Mouse (Mus musculus) cerebellum, adult 9-10 months (tissue): ENCODE data around the gene Ifit1bl2.
"Not testable (repeated sequence)": the region's sequence is repeated elsewhere in the genome, so short reads cannot be mapped to it uniquely, and the experiment has no call there.

Source experiments
- DNase-seq: peaks from one replicate; pipeline ENCODE4 v3.0.0; 2022

Gene Ifit1bl2

DNA sequence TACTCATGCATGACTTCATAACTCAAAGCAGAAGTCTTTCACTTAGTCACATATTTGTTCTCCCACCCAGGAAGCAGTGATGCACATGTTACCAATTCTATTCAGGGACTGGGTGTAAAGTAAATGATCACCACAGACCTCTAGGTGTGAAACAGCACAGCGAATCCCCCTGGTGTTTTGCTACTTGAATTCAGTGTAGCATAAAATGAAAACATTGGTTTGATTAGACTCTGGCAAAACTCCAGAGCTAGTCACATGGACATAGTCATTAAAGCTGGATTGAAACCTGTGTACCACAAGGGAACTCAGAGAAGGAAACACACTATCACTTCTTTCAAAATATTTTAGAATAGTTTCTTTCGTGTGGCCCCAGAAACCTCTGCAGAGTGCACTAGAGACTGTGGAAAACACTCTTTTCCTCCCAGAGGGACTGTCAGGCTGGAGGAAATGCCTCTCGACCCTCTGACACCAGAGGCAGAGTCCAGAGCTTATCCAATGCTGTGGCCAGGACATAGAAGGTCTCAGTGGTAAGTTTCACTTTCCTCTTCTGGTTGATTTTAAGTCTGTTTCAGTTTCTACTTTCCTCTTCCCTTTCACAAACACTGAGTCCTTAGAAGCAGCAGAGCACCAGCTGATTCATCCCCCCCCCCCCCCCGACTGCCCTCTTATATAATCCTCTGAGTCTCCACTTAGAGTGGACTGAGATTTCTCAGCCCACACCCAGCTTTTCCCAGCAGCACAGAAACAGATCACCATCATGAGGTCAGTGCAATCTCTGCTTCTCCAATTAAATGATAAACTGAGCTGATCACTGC lies 33.1 kb downstream of the Ifit1bl2 start, which contains the start of gene Ifit3b:
TSS of gene Ifit3b (plus strand) at position 734 of the 815 bp plus-strand sequence.
- DNase-seq = not testable (repeated sequence)

DNA sequence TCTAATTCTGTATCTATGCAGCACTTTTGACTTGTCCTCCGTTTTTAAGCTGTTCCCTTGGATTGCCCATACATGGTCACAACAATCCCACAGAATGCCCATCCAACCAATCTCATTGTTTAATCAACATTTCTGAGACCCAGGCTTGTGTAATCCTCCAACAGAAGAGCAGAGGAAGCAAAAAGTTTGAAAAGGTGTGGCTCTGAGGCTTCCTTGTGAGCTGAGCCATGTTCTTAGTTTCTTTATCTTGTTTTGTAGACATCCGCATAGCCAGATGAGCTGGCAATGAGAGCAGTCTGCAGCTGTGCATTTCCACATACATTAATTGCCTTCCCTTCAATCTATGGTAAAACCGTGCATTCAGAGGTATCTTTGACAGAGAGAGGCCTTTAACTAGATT lies 35.1 kb downstream of the Ifit1bl2 start:
- DNase-seq = no peak

DNA sequence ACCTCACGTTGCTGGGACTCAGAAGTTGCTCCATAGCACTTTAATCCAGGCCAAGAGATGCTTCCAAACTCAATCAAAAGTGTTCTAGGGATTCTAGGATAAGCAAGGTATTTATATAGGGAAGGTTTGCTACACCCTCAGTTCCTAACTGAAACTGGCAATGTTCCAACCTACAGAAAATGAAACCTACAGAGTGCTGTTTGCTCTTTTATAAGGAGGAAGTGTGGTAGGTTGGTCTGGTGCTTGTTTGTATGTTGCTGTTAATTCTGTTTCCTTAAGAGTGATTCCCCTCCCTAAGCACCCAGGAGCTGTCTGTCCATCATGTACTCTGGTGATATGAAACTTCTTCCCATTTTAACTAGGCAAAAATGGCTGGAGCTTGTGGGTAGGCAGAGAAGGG lies 38.7 kb downstream of the Ifit1bl2 start, which contains the start of gene Ifit1bl1:
TSS of gene Ifit1bl1 (minus strand) at position 69 of the 400 bp plus-strand sequence.
- DNase-seq = not testable (repeated sequence)

DNA sequence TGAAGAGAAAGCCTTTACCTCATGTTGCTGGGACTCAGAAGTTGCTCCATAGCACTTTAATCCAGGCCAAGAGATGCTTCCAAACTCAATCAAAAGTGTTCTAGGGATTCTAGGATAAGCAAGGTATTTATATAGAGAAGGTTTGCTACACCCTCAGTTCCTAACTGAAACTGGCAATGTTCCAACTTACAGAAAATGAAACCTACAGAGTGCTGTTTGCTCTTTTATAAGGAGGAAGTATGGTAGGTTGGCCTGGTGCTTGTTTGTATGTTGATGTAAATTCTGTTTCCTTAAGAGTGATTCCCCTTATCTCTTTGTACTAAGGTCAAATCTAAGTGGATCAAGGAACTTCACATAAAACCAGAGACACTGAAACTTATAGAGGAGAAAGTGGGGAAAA lies 41.3 kb downstream of the Ifit1bl2 start:
- not testable (repeated sequence) for DNase-seq

DNA sequence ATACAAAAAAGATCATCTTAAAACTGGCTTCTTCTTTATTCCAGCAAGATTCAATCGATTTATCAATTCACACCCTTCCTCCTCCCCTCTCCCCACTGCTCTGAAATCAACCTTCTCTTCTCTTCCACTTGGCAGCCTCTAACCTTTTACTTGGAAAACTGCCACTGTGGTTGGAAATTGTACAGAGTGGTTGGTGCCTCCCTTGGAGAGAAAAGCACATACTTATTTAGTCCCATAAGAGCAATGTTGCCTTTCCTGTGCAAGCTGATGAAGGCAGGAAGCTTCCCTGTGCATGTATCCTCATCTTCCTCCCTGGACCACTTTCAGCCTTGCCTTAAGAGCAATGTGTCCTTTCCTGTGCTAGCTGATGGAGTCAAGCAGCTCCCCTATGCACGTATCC lies 42.2 kb downstream of the Ifit1bl2 start:
- DNase-seq = peak; percentile 57

DNA sequence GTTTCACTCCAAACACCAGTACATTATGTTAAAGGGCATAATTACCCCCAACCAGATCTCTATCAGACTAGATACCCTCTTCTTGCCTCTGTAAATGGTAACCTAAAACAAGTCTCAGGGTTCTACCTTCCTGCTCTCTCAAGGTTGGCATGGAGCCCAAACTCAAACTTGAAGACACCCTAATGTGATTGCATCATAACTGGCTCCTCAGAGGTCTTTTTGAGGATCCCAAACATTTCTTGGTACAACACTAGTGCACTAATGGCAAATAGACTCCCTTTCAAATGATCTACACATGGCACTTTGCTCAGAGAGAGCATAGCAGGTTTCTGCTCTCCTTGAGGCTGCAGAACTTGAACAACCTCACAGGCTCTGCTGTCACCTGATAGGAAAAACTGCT lies 43.7 kb downstream of the Ifit1bl2 start:
- DNase-seq = no peak

DNA sequence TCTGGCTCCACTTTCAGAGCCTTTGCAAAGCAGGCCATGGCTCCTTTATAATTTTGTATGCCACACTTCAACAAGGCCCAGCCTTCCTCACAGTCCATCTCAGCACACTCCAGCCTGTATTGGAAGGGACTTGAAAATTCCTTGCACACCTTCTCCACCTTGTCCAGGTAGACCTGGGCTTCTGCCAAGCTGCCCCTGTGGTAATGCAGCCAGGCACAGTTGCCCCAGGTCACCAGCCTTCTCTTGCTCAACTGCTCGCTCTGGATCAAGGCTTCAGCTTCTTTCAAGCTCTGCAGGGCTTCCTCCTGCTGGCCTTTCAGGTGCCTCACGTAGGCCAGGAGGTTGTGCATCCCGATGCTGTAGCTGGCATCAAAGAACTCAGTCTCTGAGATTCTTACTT lies 46.0 kb downstream of the Ifit1bl2 start:
- not testable (repeated sequence) for DNase-seq

DNA sequence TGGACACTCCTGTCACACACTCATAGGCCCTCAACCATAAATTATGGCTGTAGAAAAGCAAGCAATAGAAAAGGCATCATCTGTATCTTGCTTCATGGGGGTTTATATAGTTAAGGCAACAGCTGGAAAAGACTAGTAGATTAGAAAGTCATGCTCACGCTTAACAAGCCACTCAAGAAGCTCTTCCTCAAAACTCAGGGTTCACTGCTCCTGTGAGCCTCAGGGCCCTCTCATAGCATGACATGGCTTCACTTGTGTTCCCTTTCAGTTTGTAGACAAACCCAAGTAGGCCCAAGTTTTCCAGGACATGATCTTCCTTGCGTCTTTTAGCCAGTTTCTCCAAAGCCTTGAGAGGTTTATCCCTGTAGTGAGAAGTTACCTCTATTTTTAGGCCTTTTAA lies 47.1 kb downstream of the Ifit1bl2 start:
- no peak for DNase-seq

DNA sequence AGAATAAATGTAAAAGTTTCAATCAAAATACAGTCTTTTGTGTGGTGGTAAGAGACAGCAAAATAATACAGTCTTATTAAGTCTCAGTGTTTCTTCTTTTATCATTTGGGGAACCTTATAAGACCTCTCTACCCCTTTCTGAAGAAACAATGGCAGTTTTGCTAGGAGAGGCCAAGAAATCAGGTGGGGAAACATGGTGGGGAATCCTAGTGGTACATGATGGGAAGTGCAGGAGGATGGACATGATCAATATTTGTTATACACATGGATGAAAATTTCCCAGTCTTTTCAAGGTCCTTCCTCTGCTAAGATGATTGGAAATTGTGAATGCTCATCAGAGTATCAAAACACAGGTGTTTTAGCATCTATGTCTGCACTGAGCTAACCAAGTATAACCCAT lies 51.6 kb downstream of the Ifit1bl2 start:
- DNase-seq = no peak

DNA sequence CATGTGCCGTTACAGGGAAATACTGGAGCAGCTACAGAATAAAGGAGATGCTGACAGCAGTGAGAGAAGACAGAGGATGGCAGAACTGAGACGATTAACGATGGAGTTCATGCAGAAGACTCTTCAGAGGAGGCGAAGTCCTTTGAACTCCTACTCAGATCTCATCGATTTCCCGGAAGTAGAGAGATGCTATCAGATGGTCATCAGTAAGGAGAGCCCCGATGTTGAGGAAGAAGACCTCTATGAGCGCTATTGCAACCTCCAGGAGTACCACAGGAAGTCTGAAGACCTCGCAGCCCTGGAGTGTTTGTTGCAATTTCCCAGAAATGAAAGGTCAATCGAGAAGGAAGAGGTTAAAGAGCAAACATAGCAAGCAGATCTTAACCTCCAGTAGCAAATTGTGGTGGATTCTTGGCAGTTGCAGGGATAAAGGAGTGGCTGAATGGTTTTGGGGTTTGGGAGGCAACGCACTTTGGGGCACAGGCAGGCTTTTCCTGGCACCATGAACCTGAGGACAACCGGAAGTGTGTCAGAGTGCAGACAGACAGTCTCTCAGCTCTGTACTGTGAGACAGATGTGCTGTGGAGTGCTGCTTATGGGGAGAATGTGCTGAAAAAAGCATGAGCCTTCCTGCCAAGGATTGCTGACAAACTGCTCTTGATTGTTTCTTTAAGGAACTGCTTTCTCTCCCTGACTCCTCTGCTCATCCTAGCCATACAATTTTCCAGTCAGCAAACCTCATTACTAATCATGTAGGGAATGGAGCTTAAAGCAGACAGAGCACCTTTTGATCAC lies 52.4 kb downstream of the Ifit1bl2 start:
- not testable (repeated sequence) for DNase-seq

DNA sequence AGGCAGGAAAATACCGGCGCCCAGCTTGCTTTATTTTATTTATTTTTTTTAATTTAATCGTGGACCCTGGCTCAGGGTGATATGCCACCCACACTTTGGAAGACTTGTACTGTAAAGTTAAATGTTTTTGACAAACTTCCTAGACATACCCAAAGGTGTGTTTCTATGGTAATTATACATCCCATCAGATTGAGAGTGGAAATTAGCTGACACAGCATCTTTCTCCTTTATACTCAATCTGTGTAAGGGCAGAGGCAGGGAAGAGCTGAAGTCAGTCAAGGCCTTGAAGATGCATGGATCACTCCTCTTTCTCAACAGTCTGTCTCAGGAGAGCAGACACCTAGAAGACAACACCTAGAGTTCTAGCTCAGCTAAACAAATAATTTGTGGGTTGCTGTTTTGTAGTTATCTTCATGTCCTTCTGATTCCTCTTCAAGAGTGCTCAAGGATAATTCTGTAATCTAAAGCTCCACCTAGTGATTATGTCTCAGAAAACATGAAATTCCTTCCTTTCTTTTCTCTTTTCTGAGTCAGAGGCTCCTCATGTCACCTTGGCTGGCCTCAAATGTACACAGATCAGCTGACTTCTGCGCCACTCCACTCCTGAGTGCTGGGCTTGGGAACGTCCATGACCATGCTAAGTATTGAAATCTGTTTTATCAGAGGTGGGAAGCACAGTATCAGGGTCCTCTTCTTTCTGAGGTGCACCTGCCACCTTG lies 54.6 kb downstream of the Ifit1bl2 start:
- not testable (repeated sequence) for DNase-seq

DNA sequence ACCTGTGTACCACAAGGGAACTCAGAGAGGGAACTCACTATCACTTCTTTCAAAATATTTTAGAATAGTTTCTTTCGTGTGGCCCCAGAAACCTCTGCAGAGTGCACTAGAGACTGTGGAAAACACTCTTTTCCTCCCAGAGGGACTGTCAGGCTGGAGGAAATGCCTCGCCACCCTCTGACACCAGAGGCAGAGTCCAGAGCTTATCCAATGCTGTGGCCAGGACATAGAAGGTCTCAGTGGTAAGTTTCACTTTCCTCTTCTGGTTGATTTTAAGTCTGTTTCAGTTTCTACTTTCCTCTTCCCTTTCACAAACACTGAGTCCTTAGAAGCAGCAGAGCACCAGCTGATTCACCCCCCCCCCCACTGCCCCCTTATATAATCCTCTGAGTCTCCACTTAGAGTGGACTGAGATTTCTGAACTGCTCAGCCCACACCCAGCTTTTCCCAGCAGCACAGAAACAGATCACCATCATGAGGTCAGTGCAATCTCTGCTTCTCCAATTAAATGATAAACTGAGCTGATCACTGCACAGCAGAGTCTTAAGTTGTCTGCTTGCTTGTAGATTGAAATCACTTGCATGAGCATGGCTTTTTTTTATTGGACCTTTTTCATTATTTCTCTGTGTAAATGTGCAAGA lies 57.3 kb downstream of the Ifit1bl2 start, which contains the start of gene Ifit3:
TSS of gene Ifit3 (plus strand) at position 406 of the 641 bp plus-strand sequence.
- not testable (repeated sequence) for DNase-seq

DNA sequence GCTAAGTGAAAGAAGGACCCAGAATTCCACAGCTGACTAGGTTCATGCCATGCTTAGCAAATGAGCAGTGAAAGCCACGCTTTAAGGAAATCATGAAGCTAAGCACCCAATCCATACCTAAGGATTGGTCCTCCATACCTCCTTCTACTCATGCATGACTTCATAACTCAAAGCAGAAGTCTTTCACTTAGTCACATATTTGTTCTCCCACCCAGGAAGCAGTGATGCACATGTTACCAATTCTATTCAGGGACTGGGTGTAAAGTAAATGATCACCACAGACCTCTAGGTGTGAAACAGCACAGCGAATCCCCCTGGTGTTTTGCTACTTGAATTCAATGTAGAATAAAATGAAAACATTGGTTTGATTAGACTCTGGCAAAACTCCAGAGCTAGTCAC lies 57.8 kb downstream of the Ifit1bl2 start:
- DNase-seq = not testable (repeated sequence)

DNA sequence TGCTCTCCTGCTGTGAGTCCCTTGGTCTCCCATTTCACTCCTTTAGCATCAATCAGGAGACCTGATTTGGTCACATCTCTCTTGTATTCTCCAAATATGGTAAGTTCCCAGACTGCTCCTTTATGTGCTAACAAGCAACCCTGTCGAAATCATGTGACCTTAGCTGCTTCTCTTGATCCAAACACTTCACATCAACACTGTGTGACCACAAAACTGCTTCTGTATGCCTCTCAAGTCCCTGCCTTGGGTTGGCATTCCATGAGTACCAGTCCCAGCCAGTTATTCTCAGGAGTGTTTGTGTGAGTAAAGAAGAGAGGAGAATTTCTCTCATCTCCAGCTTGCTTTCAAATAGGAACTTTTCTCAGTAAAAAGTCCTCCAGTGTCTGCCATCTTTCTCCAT lies 63.4 kb downstream of the Ifit1bl2 start:
- DNase-seq = no peak

DNA sequence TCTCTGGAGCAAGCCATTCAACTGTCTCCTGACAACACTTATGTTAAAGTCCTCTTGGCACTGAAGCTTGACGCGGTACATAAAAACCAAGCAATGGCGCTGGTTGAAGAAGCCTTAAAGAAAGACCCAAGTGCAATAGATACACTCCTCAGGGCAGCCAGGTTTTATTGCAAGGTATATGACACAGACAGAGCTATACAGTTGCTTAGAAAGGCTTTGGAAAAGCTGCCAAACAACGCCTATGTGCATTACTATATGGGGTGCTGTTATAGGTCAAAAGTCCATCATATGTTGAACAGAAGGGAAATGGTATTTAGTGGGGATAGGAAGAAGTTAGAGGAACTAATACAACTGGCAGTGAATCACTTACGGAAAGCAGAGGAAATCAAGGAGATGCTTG lies 66.9 kb downstream of the Ifit1bl2 start:
- no peak for DNase-seq

DNA sequence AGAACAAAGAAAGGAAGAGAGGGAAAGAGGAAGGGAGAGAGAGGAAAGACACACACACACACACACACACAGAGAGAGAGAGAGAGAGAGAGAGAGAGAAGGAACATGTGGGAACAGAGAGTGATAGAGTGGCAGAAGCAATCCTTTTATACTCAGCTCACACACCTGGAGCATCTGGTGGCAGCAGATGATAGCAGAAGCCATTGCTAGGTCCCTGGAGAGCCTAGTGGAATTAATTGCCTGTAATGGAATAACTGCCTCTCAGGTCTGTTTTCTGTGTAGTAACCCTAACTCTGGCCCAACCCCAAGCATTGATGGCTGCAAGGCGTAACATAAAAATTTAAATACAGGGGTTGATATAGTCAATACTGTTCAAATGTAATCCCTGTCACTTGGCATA lies 69.5 kb downstream of the Ifit1bl2 start:
- no peak for DNase-seq

DNA sequence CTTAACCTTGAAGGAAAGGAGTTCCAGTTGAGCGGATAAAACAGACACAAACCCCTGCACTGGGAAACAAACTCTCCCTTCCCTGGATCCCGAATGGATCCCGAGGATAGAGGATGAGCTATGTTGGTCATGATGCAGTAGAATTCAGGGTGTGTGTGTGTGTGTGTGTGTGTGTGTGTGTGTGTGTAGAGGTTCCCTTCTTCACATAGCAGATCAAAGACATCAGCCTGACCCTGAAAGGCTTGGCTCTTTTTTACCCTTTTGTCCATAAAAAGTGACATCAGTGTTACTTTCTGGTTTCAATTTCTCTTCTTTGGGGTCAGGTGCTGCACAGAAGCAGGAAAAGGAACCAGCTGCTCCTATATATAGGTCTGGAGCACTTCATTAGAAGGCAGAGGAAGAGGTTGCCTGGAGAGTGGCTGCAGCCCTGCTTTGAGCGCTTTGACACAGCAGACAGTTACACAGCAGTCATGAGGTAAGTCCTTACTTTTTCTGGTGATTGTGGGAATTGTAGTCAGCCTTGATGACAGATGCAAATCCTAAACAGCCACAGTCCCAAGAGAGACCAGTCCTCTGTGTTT lies 70.6 kb downstream of the Ifit1bl2 start:
- no peak for DNase-seq

DNA sequence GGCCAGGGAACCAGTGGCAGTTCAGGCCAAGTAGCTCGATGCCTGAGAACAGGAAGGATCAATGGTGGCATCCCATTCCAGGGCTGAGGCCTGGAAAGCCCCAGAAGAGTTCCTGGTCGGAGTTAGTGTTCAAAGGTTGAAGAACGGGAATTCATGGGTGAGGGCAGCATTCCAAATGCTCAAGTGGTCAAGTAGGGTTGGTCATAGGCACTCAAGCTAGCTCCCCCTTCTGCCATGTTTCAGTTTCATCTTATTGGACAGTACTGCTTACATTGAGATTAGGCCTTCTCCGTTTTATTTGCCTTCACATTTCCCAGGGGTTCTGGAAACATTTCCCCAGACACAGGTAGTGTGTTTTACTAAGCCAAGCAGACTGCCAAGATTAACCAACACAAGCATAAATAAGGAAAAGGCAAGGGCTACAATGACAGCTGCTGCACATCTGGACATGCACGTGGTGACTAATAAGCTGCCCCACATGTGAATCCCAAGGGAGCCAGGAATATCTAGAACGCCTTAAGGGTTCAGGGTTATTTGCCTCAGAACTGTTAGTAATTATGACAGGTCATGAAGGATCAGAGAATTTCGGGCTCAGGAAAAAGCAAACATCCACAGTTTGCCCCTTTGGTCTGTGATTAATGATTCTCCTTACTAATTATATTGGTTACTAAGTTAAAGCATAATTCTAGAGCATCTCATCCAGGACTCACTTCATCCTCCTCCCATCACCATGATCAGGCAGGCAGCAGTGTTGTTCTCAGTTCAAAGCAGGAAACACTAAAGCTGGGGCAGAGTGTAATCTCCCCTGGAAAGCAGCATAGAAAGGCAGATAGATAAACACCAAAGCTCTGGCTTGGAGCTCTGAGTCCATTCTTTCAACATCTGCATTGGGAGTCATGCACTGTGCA lies 71.3 kb downstream of the Ifit1bl2 start:
- DNase-seq = no peak
